Mouse (Mus musculus): Measurements from ENCODE around the gene Cdh4.

- TF ChIP-seq POLR2A (IDR thresholded peaks at IDR 0.05; ENCODE audit: insufficient read length, low read depth) (no peak), MYOG (IDR thresholded peaks at IDR 0.05; ENCODE audit: control insufficient read depth in 1 of 3, insufficient read depth in 1 of 3, insufficient read length in 2 of 3, low read depth in 2 of 3) (no peak), MYOD1 (IDR thresholded peaks at IDR 0.05; ENCODE audit: control insufficient read depth in 1 of 3, insufficient read length in 2 of 3, low read depth in 2 of 3) (no peak), E2F4 (IDR thresholded peaks at IDR 0.05; ENCODE audit: insufficient read depth) (no peak), POLR2AphosphoS2 (IDR thresholded peaks at IDR 0.05; ENCODE audit: insufficient read length, low read depth) (no peak), USF1 (IDR thresholded peaks at IDR 0.05; ENCODE audit: low read depth) (no peak), TCF12 (IDR thresholded peaks at IDR 0.05; ENCODE audit: insufficient read depth, poor library complexity, severe bottlenecking) (no peak)
Observed at GRCm38 (mm10) chr2:179441717-179442116, 514 bp upstream of the Cdh4 start.

Data from myocyte (in vitro differentiated cells).